Mouse (Mus musculus): ENCODE measurements around the gene Ubald1. TPM values are rescaled to one million over a fixed set of nuclear protein-coding genes. Genes with fewer than 3 reads are reported as not detected.

Gene Ubald1
- polyA plus RNA-seq, 1 experiment from 2014 or later: 46.1 TPM

DNA sequence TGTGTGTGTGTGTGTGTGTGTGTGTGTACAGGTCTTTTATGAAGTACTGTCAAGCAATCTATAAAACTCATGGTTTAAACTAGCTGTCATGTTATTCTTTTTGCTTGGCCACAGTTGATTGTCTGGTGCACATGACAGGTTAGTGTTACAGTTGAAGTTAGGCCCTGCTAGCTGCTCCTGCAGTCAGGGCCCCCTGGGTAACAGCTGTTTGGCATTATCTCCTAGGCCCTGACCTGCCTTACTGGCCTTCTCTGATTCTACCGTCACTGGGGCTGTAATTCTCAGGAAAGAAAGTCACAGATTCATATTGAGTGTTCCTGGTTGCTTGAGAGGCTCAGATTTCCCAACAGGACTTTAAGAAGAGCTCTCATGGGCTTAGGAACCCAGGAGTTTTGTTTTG, 25.5 kb upstream of the Ubald1 start:
- WGBS: 63% methylated on average over 1 of the region's 1 CpGs
- ATAC-seq (ENCODE audit: insufficient number of reproducible peaks, insufficient read depth, low FRiP score, low read depth): no peak
- Histone ChIP-seq H3K4me1 (ENCODE audit: control insufficient read depth, insufficient read depth, low read length) (no peaks in the 10 kb centered on the region), H3K4me3 (ENCODE audit: low read depth, low read length) (no peak overlapping the region), H3K36me3 (ENCODE audit: control insufficient read depth, insufficient read depth, low read length) (peaks cover 16% of the 10 kb centered on the region), H3K9ac (replicated peaks; ENCODE audit: low read depth, low read length) (no peak overlapping the region), H3K27ac (ENCODE audit: low read length) (no peak overlapping the region), H3K4me2 (replicated peaks; ENCODE audit: low read depth, low read length) (no peak overlapping the region), H3K9me3 (ENCODE audit: control insufficient read depth, low read depth, low read length) (no peaks in the 10 kb centered on the region), H3K27me3 (ENCODE audit: control insufficient read depth, insufficient read depth, low read length) (no peaks in the 10 kb centered on the region)

DNA sequence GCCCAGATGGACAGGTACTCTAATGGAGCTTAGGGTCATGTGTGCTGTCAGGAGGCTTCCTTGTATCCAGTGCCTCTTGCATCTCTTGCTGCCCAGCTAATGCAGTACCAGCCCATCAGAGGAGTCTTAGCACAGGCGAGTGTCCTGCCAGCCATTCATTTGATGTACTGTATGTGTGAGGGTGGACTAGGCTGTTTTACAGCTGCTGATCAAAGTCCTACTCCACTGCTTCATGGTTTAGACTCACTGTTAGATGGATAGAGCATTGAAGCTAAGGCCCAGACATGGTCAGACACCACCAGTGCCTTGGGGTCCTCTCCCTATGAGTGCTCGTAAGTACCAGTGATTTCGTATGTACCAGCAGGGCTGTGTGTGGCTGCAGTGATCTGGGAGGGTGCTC, 24.8 kb upstream of the Ubald1 start:
- Histone ChIP-seq H3K4me2 (replicated peaks; ENCODE audit: low read depth, low read length) (no peak overlapping the region), H3K9ac (replicated peaks; ENCODE audit: low read depth, low read length) (no peak overlapping the region), H3K27ac (ENCODE audit: low read length) (no peak overlapping the region), H3K27me3 (ENCODE audit: control insufficient read depth, insufficient read depth, low read length) (no peaks in the 10 kb centered on the region), H3K4me1 (ENCODE audit: control insufficient read depth, insufficient read depth, low read length) (no peaks in the 10 kb centered on the region), H3K36me3 (ENCODE audit: control insufficient read depth, insufficient read depth, low read length) (peaks cover 14% of the 10 kb centered on the region; the same call in 1 of the 2 replicates), H3K4me3 (ENCODE audit: low read depth, low read length) (no peak overlapping the region), H3K9me3 (ENCODE audit: control insufficient read depth, low read depth, low read length) (no peaks in the 10 kb centered on the region)
- no peak for ATAC-seq (ENCODE audit: insufficient number of reproducible peaks, insufficient read depth, low FRiP score, low read depth)
- WGBS: 88% methylated on average over 3 of the region's 3 CpGs

DNA sequence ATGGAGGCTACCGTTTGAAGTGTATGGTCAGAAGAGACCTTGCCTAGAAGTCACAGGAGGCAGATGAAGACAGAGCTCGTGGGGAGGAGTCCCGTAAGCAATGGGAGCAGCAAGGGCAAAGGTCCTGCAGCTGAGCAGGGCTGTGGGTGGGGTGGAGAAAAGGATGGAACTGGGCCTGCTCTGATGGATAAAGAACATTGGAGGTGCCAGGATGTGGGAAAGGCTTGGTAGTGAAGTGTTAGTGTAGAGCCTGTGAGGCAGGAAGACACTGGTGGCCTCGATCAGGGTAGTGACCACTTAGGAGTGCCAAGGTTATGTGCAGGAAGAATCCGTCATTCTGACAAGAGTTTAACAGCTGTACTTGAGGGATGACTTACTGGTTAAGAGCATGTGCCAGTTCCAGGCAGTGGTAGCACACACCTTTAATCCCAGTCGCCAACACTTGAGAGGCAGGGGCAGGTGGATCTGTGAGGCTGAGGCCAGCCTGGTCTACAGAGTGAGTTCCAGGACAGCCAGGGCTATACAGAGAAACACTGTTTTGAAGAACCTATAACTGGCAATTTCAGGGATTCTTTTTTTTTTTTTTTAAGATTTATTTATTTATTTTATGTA, 23.5 kb upstream of the Ubald1 start:
- H3K4me3 ChIP-seq (ENCODE audit: low read depth, low read length): no peak overlapping the region
- no peak overlapping the region for H3K27ac ChIP-seq (ENCODE audit: low read length)
- no peak overlapping the region for H3K9ac ChIP-seq (replicated peaks; ENCODE audit: low read depth, low read length)
- 63% methylated on average over 6 of the region's 6 CpGs for WGBS
- H3K9me3 ChIP-seq (ENCODE audit: control insufficient read depth, low read depth, low read length): no peaks in the 10 kb centered on the region
- peaks cover 4% of the 10 kb centered on the region; the same call in 1 of the 2 replicates for H3K36me3 ChIP-seq (ENCODE audit: control insufficient read depth, insufficient read depth, low read length)
- no peak overlapping the region for H3K4me2 ChIP-seq (replicated peaks; ENCODE audit: low read depth, low read length)
- no peak for ATAC-seq (ENCODE audit: insufficient number of reproducible peaks, insufficient read depth, low FRiP score, low read depth)
- no peaks in the 10 kb centered on the region for H3K4me1 ChIP-seq (ENCODE audit: control insufficient read depth, insufficient read depth, low read length)
- H3K27me3 ChIP-seq (ENCODE audit: control insufficient read depth, insufficient read depth, low read length): no peaks in the 10 kb centered on the region

DNA sequence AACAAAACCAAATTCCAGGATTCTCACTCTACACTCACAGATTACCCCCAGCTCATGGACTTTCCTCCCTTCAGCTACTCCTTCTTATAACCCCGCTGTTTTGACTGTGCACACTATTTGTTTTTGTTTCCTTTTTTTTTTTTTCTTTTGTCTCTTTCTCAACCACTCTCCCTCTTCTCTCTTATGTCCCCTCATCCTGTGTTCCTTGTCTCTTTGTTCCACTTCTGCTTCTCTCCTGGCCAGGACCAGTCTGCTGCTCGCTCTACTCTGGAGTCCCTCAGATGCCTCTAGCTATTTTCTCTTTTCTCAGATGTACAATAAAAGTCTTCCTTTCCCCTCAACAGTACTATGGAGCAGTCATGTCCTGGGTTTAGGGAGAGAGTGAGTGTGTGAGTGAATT, 22.3 kb upstream of the Ubald1 start:
- Histone ChIP-seq H3K27ac (ENCODE audit: low read length) (no peak overlapping the region), H3K36me3 (ENCODE audit: control insufficient read depth, insufficient read depth, low read length) (no peaks in the 10 kb centered on the region; the same call in 1 of the 2 replicates), H3K9ac (replicated peaks; ENCODE audit: low read depth, low read length) (no peak overlapping the region), H3K9me3 (ENCODE audit: control insufficient read depth, low read depth, low read length) (no peaks in the 10 kb centered on the region), H3K4me2 (replicated peaks; ENCODE audit: low read depth, low read length) (no peak overlapping the region), H3K27me3 (ENCODE audit: control insufficient read depth, insufficient read depth, low read length) (no peaks in the 10 kb centered on the region), H3K4me3 (ENCODE audit: low read depth, low read length) (no peak overlapping the region), H3K4me1 (ENCODE audit: control insufficient read depth, insufficient read depth, low read length) (no peaks in the 10 kb centered on the region)
- no peak for ATAC-seq (ENCODE audit: insufficient number of reproducible peaks, insufficient read depth, low FRiP score, low read depth)
- WGBS: 87% methylated on average over 2 of the region's 2 CpGs

DNA sequence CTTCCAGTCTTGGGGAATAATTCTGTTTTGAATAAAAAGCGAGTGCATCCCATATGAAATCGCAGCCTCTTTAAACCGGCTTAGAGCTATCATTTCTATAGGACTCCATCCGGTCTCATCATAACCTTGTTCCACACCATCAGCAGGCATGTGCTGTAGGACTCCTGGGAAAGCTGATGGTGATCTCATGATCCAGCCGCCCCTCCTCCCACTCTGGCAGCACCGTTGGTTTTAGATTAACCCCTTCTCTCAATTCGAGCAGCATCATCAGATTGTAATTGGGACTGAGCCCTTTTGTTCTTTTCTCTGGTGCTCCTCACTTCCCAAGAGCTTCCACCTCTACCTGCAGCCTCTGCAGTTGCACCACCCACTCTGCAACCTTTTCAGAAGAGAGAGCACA, 21.1 kb upstream of the Ubald1 start:
- ATAC-seq (ENCODE audit: insufficient number of reproducible peaks, insufficient read depth, low FRiP score, low read depth): no peak
- WGBS: 68% methylated on average over 7 of the region's 7 CpGs
- H3K27ac ChIP-seq (ENCODE audit: low read length): no peak overlapping the region
- H3K4me2 ChIP-seq (replicated peaks; ENCODE audit: low read depth, low read length): no peak overlapping the region
- no peaks in the 10 kb centered on the region for H3K27me3 ChIP-seq (ENCODE audit: control insufficient read depth, insufficient read depth, low read length)
- no peak overlapping the region for H3K4me3 ChIP-seq (ENCODE audit: low read depth, low read length)
- H3K9me3 ChIP-seq (ENCODE audit: control insufficient read depth, low read depth, low read length): no peaks in the 10 kb centered on the region
- no peaks in the 10 kb centered on the region for H3K4me1 ChIP-seq (ENCODE audit: control insufficient read depth, insufficient read depth, low read length)
- no peaks in the 10 kb centered on the region for H3K36me3 ChIP-seq (ENCODE audit: control insufficient read depth, insufficient read depth, low read length)
- no peak overlapping the region for H3K9ac ChIP-seq (replicated peaks; ENCODE audit: low read depth, low read length)

DNA sequence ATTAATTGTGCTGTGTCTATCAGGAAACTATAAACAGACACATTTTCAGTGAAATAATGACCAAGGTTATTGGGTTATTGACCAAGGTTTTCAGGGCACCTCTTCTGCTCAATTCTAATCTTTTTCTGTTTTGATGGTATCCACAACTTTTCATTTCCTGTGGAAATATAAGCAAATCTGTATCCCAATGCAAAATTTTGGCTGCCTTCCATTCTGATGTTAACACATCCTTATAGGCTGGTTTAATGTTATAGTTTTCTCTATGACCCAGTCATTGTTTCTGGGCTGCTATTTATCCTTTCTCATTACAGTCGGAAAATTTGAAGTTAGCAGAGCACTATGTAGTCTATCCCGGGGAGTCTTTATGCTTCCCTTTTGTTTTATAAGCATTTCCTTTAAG, 19.6 kb upstream of the Ubald1 start:
- Histone ChIP-seq H3K4me2 (replicated peaks; ENCODE audit: low read depth, low read length) (no peak overlapping the region), H3K9ac (replicated peaks; ENCODE audit: low read depth, low read length) (no peak overlapping the region), H3K9me3 (ENCODE audit: control insufficient read depth, low read depth, low read length) (no peaks in the 10 kb centered on the region), H3K4me1 (ENCODE audit: control insufficient read depth, insufficient read depth, low read length) (no peaks in the 10 kb centered on the region), H3K36me3 (ENCODE audit: control insufficient read depth, insufficient read depth, low read length) (no peaks in the 10 kb centered on the region), H3K27me3 (ENCODE audit: control insufficient read depth, insufficient read depth, low read length) (no peaks in the 10 kb centered on the region), H3K27ac (ENCODE audit: low read length) (no peak overlapping the region), H3K4me3 (ENCODE audit: low read depth, low read length) (no peak overlapping the region)
- WGBS: 66% methylated on average over 2 of the region's 2 CpGs
- no peak for ATAC-seq (ENCODE audit: insufficient number of reproducible peaks, insufficient read depth, low FRiP score, low read depth)

DNA sequence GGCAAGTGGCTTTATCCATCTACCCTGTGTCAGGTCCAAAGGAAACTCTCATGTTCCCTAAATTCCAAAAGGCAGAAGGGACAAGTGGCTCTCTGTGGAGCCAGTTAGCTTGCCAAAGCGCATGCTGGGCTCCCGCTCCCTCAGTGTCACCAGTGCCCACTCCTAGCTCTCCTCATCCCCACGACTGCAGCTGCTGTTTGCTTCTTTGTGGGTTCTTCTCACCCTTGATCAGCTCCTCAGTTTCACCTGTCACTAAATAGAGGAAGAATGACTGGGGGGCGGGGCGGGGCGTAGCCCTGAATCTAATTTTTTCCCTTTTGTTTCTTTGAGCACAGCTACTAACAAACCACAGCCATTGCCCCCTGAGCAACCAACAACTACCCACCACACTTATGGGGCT, 18.8 kb upstream of the Ubald1 start:
- Histone ChIP-seq H3K4me3 (ENCODE audit: low read depth, low read length) (no peak overlapping the region), H3K27ac (ENCODE audit: low read length) (no peak overlapping the region), H3K9ac (replicated peaks; ENCODE audit: low read depth, low read length) (no peak overlapping the region), H3K4me1 (ENCODE audit: control insufficient read depth, insufficient read depth, low read length) (no peaks in the 10 kb centered on the region), H3K9me3 (ENCODE audit: control insufficient read depth, low read depth, low read length) (no peaks in the 10 kb centered on the region), H3K36me3 (ENCODE audit: control insufficient read depth, insufficient read depth, low read length) (no peaks in the 10 kb centered on the region), H3K27me3 (ENCODE audit: control insufficient read depth, insufficient read depth, low read length) (no peaks in the 10 kb centered on the region), H3K4me2 (replicated peaks; ENCODE audit: low read depth, low read length) (no peak overlapping the region)
- 90% methylated on average over 6 of the region's 6 CpGs for WGBS
- no peak for ATAC-seq (ENCODE audit: insufficient number of reproducible peaks, insufficient read depth, low FRiP score, low read depth)

DNA sequence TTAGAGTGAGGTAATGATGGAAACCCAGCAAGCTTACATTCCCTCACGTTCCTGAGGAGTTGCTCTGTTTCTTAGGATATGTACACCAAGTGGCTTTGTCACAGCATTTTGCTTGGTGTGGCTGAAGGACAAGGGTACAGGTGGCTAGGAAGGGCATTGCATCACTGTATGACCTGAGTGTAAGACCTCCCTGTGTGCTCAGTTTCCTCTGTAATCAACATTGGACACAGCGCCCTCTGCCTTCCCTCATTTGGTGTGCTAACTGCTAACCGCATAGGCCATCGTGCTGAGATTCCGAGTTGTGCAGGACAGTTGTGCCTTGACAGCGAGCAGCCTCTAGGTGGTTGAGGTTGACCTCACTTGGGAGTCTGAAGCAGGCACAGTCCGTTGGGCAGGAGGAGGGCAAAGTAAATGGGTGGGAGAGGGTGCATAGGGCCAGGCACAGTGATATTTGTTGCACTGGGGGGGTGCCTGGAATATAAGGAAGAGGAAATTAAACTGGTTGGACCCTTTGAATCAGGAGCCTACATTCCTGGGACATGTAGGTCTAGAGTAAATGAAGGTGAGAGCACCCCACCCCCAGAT, 17.1 kb upstream of the Ubald1 start:
- ATAC-seq (ENCODE audit: insufficient number of reproducible peaks, insufficient read depth, low FRiP score, low read depth): no peak
- H3K36me3 ChIP-seq (ENCODE audit: control insufficient read depth, insufficient read depth, low read length): no peaks in the 10 kb centered on the region
- H3K4me1 ChIP-seq (ENCODE audit: control insufficient read depth, insufficient read depth, low read length): no peaks in the 10 kb centered on the region
- no peak overlapping the region for H3K9ac ChIP-seq (replicated peaks; ENCODE audit: low read depth, low read length)
- H3K9me3 ChIP-seq (ENCODE audit: control insufficient read depth, low read depth, low read length): no peaks in the 10 kb centered on the region
- no peak overlapping the region for H3K4me2 ChIP-seq (replicated peaks; ENCODE audit: low read depth, low read length)
- H3K27ac ChIP-seq (ENCODE audit: low read length): no peak overlapping the region
- H3K27me3 ChIP-seq (ENCODE audit: control insufficient read depth, insufficient read depth, low read length): no peaks in the 10 kb centered on the region
- 58% methylated on average over 7 of the region's 7 CpGs for whole genome bisulfite sequencing
- H3K4me3 ChIP-seq (ENCODE audit: low read depth, low read length): no peak overlapping the region
